Mouse (Mus musculus) intestine, postnatal 0 days (tissue): ENCODE results near the gene Ryr3. TPM values are rescaled to one million over a fixed set of nuclear protein-coding genes. Genes with fewer than 3 reads are reported as not detected.

Experiments
- ATAC-seq: fragments of 200-750 bp; cut with Nextera tagmentation; 2 replicates; pipeline ENCODE4 v1.8.0; 2017; ENCODE audit warnings: mild to moderate bottlenecking, moderate TSS enrichment, moderate library complexity
- H3K27ac ChIP-seq: fragments of 300-500 bp; sonication (generic); 2 replicates; pipeline ENCODE4 v1.5.1; 2014; ENCODE audit warnings: mild to moderate bottlenecking, low read depth, low read length, moderate library complexity
- H3K27me3 ChIP-seq: fragments of 300-500 bp; sonication (generic); replicated peaks from 2 replicates; pipeline ENCODE4 v1.6.1; 2014; ENCODE audit warnings: low read length, mixed read lengths; ENCODE audit not compliant: control insufficient read depth, insufficient read depth
- H3K36me3 ChIP-seq: fragments of 300-500 bp; sonication (generic); 2 replicates; pipeline ENCODE4 v1.6.1; 2014; ENCODE audit warnings: mild to moderate bottlenecking, moderate library complexity; ENCODE audit not compliant: control insufficient read depth, insufficient read depth
- H3K4me1 ChIP-seq: fragments of 300-500 bp; sonication (generic); replicated peaks from 2 replicates; pipeline ENCODE4 v1.6.1; 2014; ENCODE audit warnings: antibody characterized with exemption, low read length, mixed read lengths; ENCODE audit not compliant: control insufficient read depth, insufficient read depth
- H3K4me2 ChIP-seq: fragments of 300-500 bp; sonication (generic); replicated peaks from 2 replicates; pipeline ENCODE4 v1.6.1; 2014; ENCODE audit warnings: low read depth, mild to moderate bottlenecking, moderate library complexity
- H3K4me3 ChIP-seq: fragments of 300-500 bp; sonication (generic); 2 replicates; pipeline ENCODE4 v1.5.1; 2014; ENCODE audit warnings: low read depth, low read length
- H3K9ac ChIP-seq: fragments of 300-500 bp; sonication (generic); 2 replicates; pipeline ENCODE4 v1.6.1; 2014; ENCODE audit warnings: mild to moderate bottlenecking, low read depth, low read length
- H3K9me3 ChIP-seq: fragments of 300-500 bp; sonication (generic); 2 replicates; pipeline ENCODE4 v1.6.1; 2016; ENCODE audit warnings: mixed run types; ENCODE audit not compliant: control insufficient read depth
- CTCF ChIP-seq: sonication (generic); IDR thresholded peaks from 2 replicates; pipeline ENCODE4 v1.5.1; 2016; ENCODE audit warnings: low read depth, mild to moderate bottlenecking, control low read depth, antibody characterized with exemption, moderate library complexity
- WGBS: fragments of 180-500 bp; shearing (Covaris S2); extraction: QIAGEN DNeasy Blood & Tissue Kit; methylation state at CpG from one replicate; pipeline ENCODE4 v1.1.7; 2014; 5-methylcytosine and 5-hydroxymethylcytosine counted together
- polyA plus RNA-seq: library from polyadenylated mRNA; unstranded; fragments of >200 nt; fragmentation: Nextera tagmentation; extraction: Ambion mirVana; gene quantifications from 2 replicates; pipeline ENCODE4 v1.2.1, GENCODE M21; 2015

Gene Ryr3
- polyA plus RNA-seq, 1 experiment from 2014 or later, result 0.73 TPM

DNA sequence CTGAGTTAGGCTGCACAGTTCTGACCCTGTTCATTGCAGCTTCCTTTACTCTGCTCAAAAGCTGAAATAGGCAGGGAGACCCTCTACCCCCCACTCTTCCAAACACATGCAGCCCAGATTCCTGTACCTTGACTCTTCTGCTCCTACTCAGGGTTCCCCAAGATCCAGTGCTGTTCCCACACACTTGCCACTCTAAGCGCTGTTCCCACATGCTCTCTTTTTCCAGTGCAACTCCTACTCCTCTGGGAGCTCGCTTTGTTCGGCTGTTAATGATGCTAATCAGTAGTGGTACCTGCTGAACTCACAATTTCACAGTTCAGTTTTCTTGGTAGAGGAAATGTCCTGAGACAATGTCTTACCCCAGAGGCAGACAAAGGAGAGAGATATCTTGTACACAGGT, 6.9 kb downstream of the Ryr3 start:
- Histone ChIP-seq H3K27ac (no peak overlapping the region), H3K27me3 (no peaks in the 10 kb centered on the region), H3K9ac (no peak overlapping the region), H3K4me3 (no peak overlapping the region), H3K36me3 (no peaks in the 10 kb centered on the region), H3K4me2 (no peak overlapping the region), H3K4me1 (no peaks in the 10 kb centered on the region), H3K9me3 (no peaks in the 10 kb centered on the region)
- 76% methylated on average over 3 of the region's 3 CpGs for WGBS
- no peak for TF ChIP-seq CTCF
- ATAC-seq, result no peak

DNA sequence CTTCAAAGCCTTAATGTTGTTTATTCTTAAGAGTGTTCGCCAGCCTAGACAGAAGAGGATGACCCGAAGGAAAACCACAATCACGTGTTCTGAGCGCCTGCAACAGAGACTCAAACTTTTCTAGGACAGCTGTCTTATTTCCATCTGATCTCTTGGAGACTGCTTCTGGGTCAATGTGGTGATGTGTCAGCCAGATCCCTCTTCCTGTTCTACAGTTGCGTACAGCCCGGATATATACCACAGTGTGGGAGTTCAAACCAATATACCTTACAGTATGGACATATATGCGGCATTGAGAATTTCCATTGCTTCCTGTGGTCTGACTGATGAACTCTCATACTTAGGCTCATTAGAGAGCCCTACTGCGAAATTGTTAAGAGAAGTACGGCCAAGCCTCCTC, 7.6 kb downstream of the Ryr3 start:
- Histone ChIP-seq H3K9me3 (no peaks in the 10 kb centered on the region), H3K36me3 (no peaks in the 10 kb centered on the region)

DNA sequence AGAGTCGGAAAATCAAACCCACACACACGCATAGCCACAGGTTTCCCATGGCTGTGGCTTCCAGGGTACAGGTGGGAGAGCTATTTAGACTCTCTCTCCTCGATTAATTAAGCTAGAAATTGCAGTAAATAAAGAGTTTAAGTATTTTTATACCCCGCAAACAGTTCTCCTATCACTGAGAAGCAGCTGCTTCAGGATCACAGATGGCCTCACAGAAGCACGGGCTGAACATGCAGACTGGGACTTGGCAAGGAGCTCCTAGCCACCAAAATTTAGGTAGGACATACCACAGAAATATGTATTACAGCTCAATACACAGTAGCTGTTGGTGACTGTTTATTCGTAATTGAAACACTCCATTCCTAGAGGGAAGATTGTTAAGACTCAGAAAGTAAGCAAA, 14.0 kb downstream of the Ryr3 start:
- H3K4me2 ChIP-seq, result no peak overlapping the region
- H3K4me3 ChIP-seq, result no peak overlapping the region
- H3K36me3 ChIP-seq, result no peaks in the 10 kb centered on the region
- 74% methylated on average over 6 of the region's 6 CpGs for WGBS
- H3K27ac ChIP-seq, result no peak overlapping the region
- no peak overlapping the region for H3K9ac ChIP-seq
- ATAC-seq, result no peak
- no peaks in the 10 kb centered on the region for H3K27me3 ChIP-seq
- no peaks in the 10 kb centered on the region for H3K9me3 ChIP-seq
- TF ChIP-seq CTCF, result no peak
- no peaks in the 10 kb centered on the region for H3K4me1 ChIP-seq

More for the DNA sequence above, 7.6 kb downstream of the Ryr3 start:
- Histone ChIP-seq H3K4me3 (no peak overlapping the region), H3K4me2 (no peak overlapping the region), H3K27ac (no peak overlapping the region), H3K9ac (no peak overlapping the region), H3K4me1 (no peaks in the 10 kb centered on the region), H3K27me3 (no peaks in the 10 kb centered on the region)
- no peak for ATAC-seq
- TF ChIP-seq CTCF, result no peak
- WGBS, result 82% methylated on average over 9 of the region's 9 CpGs

DNA sequence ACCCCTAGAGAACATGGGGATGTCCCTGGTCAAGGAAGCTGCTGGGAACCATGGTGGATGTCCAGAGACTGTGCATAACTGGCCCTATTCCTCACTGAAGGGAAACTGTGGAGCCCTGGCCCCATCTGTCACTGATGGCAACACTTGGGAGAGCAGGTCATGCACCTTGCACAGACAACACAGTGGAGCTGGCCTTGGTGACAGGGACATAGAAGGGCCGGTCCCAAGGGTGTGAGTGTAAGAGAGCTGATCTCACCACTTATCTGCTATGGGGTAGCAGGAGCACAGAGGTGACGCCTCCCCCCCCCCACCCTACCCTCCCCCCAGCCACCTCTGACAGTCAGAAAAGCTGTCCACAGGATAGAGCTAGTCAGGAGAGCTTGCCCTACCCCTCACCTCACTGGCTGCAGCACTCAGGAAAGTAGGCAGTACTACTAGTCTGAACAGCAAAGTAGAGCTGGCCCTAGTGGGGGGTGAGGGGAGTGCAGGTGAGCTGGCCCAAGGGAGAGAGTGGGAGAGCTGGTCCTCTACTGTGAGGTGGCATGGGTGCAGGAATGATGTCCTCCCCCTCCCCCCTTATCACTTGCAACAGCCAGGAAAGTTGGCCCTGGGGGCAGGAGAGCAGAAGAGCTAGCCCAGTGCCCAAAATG, 17.7 kb downstream of the Ryr3 start:
- no peak overlapping the region for H3K4me2 ChIP-seq
- H3K4me3 ChIP-seq, result no peak overlapping the region
- no peak overlapping the region for H3K27ac ChIP-seq
- WGBS, result 83% methylated on average over 2 of the region's 2 CpGs
- H3K4me1 ChIP-seq, result no peaks in the 10 kb centered on the region
- ATAC-seq, result no peak
- H3K9me3 ChIP-seq, result no peaks in the 10 kb centered on the region
- no peak for TF ChIP-seq CTCF
- no peak overlapping the region for H3K9ac ChIP-seq
- no peaks in the 10 kb centered on the region for H3K27me3 ChIP-seq
- no peaks in the 10 kb centered on the region for H3K36me3 ChIP-seq

DNA sequence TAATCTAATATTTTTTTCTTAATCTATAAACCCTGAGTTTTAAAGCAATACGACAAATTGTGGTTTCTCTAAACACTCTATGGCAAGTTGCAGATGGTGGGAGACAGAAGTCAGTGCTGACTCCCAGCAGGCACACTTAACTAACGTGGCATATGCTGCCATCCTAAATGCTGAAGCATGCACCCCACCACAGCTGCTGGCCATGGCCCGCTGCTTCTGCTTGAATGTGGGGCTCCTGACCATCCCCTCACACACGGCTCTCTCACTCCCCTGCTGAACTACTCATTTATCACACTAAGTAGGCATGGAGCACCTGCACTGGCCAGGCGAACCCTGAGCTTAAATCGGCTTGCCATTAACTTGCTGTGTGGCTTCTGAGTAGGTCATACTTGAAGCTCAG, 29.7 kb downstream of the Ryr3 start:
- Histone ChIP-seq H3K4me3 (no peak overlapping the region), H3K36me3 (no peaks in the 10 kb centered on the region), H3K27me3 (no peaks in the 10 kb centered on the region), H3K4me1 (no peaks in the 10 kb centered on the region), H3K9me3 (no peaks in the 10 kb centered on the region), H3K4me2 (no peak overlapping the region), H3K27ac (no peak overlapping the region), H3K9ac (no peak overlapping the region)
- WGBS, result 66% methylated on average over 6 of the region's 6 CpGs
- ATAC-seq, result no peak
- no peak for TF ChIP-seq CTCF

DNA sequence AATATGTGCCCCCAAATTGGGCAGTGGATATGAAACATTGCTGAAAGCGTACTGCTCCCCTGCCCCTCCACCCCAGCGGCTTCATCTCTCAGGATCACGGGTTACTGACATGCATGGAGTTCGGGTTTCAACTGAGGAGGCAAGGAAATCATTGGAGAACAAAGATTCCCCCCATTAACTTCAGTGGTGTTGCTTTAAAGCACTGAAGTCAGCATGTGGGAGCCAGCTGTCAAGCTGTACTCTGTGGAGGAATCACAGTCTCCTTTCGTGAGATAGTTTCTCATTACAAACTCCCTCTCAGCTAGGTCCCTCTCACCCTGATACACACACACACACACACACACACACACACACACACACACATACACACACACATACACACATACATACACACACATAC, 35.2 kb downstream of the Ryr3 start:
- no peaks in the 10 kb centered on the region for H3K4me1 ChIP-seq
- no peak overlapping the region for H3K4me3 ChIP-seq
- 57% methylated on average over 5 of the region's 5 CpGs for WGBS
- TF ChIP-seq CTCF, result no peak
- H3K4me2 ChIP-seq, result no peak overlapping the region
- no peak for ATAC-seq
- no peak overlapping the region for H3K9ac ChIP-seq
- no peaks in the 10 kb centered on the region for H3K27me3 ChIP-seq
- H3K36me3 ChIP-seq, result no peaks in the 10 kb centered on the region
- no peaks in the 10 kb centered on the region for H3K9me3 ChIP-seq
- no peak overlapping the region for H3K27ac ChIP-seq

DNA sequence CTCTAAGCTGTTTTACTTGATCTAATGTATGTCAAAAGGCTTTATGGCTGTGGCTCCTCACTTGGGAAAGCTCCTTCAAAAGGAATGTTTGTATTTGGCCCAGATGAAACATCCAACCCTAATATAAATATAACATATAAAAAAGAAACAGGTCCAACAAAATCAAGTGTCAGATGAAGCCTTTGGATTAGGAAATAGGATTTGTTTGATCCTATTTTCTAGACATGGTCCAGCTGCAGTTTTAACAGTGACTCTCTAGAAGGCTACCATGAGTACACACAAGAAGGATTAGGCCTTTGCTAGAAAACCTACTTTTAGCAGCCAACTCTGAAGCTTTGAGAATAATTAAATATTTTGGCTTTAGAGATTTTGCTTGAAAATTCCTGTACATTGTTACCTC, 38.8 kb downstream of the Ryr3 start:
- no peak for ATAC-seq
- Histone ChIP-seq H3K36me3 (no peaks in the 10 kb centered on the region), H3K9me3 (no peaks in the 10 kb centered on the region), H3K27me3 (no peaks in the 10 kb centered on the region), H3K4me3 (no peak overlapping the region), H3K4me2 (no peak overlapping the region), H3K27ac (no peak overlapping the region), H3K9ac (no peak overlapping the region), H3K4me1 (no peaks in the 10 kb centered on the region)
- no peak for TF ChIP-seq CTCF
